Mouse (Mus musculus): ENCODE measurements around the gene H2al1d.
"Not testable (repeated sequence)": the region's sequence is repeated elsewhere in the genome, so short reads cannot be mapped to it uniquely, and the experiment has no call there.

- TF ChIP-seq CTCF (IDR thresholded peaks at IDR 0.05; ENCODE audit: low read depth, low read length); GATA1 (IDR thresholded peaks at IDR 0.05; ENCODE audit: borderline replicate concordance, low read length); POLR2AphosphoS5 (IDR thresholded peaks at IDR 0.05; ENCODE audit: insufficient replicate concordance, low read depth, low read length); TAL1 (conservative IDR thresholded peaks at IDR 0.05; ENCODE audit: low read depth, low read length); GATA2 (IDR thresholded peaks at IDR 0.05; ENCODE audit: borderline replicate concordance, low read depth, low read length): not testable (repeated sequence)
Observed at GRCm38 (mm10) chrX:11305355-11305754, 3.3 kb upstream of the H2al1d start, which contains the start of gene H2al1c.

Measured in G1E (cell line).